Mouse (Mus musculus) testis, adult 2 months (tissue): ENCODE data around the gene Carnmt1.

Experiments used
- CTCF ChIP-seq: fragments of 200-500 bp; IDR thresholded peaks from 2 replicates; pipeline ENCODE4 v1.5.1; 2012; ENCODE audit warnings: low read depth, mild to moderate bottlenecking, inconsistent platforms, low read length, moderate library complexity; ENCODE audit not compliant: control insufficient read depth, insufficient read depth, insufficient replicate concordance
- POLR2A ChIP-seq: fragments of 200-500 bp; IDR thresholded peaks from 2 replicates; pipeline ENCODE4 v1.6.1; 2012; ENCODE audit warnings: low read depth, mild to moderate bottlenecking, inconsistent platforms, low read length, moderate library complexity; ENCODE audit not compliant: control insufficient read depth

DNA sequence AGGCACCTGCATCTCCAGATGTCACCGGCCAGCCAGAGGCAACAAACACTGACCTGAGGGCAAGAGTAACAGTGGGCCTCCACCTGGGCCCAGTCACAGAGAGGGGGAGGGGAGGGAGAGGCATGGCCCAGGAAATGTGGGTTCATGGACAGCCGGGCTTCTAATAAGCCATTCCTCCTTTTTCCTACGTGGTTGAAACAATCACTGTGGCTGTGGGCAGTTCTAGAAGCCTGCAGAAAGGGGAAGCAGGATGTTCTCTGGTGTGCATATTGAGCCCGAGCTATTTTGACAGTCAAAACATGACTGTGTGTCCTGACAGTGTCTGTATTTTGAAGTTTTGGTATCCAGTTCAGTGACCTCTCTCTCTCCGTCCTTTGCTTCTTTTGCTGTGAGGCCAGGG, 31.6 kb upstream of the Carnmt1 start:
- TF ChIP-seq CTCF (no peak), POLR2A (no peak)
